Mouse (Mus musculus) midbrain, embryonic 14.5 days (tissue): ENCODE measurements around the gene Rsph1. TPM values are rescaled to one million over a fixed set of nuclear protein-coding genes. Genes with fewer than 3 reads are reported as not detected.

ENCODE experiments used
- ATAC-seq: fragments of 200-750 bp; cut with Nextera tagmentation; 2 replicates; pipeline ENCODE4 v1.8.0; 2017; ENCODE audit warnings: moderate number of reproducible peaks, moderate library complexity; ENCODE audit not compliant: low FRiP score, low TSS enrichment
- DNase-seq: peaks from one replicate; pipeline ENCODE4 v3.0.0-alpha.2; 2015
- H3K27ac ChIP-seq: fragments of 300-500 bp; sonication (generic); replicated peaks from 2 replicates; pipeline ENCODE4 v1.5.1; 2014; ENCODE audit warnings: mild to moderate bottlenecking, low read depth, low read length, moderate library complexity
- H3K27me3 ChIP-seq: fragments of 300-500 bp; sonication (generic); 2 replicates; pipeline ENCODE4 v1.6.1; 2014; ENCODE audit warnings: low read length, control low read depth, mixed read lengths; ENCODE audit not compliant: control insufficient read depth, insufficient read depth
- H3K36me3 ChIP-seq: fragments of 300-500 bp; sonication (generic); 2 replicates; pipeline ENCODE4 v1.6.1; 2014; ENCODE audit warnings: low read length, control low read depth; ENCODE audit not compliant: control insufficient read depth, insufficient read depth
- H3K4me1 ChIP-seq: fragments of 300-500 bp; sonication (generic); 2 replicates; pipeline ENCODE4 v1.6.1; 2014; ENCODE audit warnings: mild to moderate bottlenecking, antibody characterized with exemption, low read length, control low read depth; ENCODE audit not compliant: control insufficient read depth, insufficient read depth
- H3K4me2 ChIP-seq: fragments of 300-500 bp; sonication (generic); 2 replicates; pipeline ENCODE4 v1.6.1; 2014; ENCODE audit warnings: mild to moderate bottlenecking, low read length, moderate library complexity
- H3K4me3 ChIP-seq: fragments of 300-500 bp; sonication (generic); replicated peaks from 2 replicates; pipeline ENCODE4 v1.5.1; 2014; ENCODE audit warnings: low read depth, low read length
- H3K9ac ChIP-seq: fragments of 300-500 bp; sonication (generic); replicated peaks from 2 replicates; pipeline ENCODE4 v1.6.1; 2014; ENCODE audit warnings: mild to moderate bottlenecking, low read length, moderate library complexity
- H3K9me3 ChIP-seq: fragments of 300-500 bp; sonication (generic); 2 replicates; pipeline ENCODE4 v1.6.1; 2016; ENCODE audit warnings: low read length, control low read depth, mixed read lengths; ENCODE audit not compliant: control insufficient read depth
- WGBS: fragments of 180-500 bp; shearing (Covaris S2); extraction: QIAGEN DNeasy Blood & Tissue Kit; methylation state at CpG from one replicate; pipeline ENCODE4 v1.1.7; 2014; 5-methylcytosine and 5-hydroxymethylcytosine counted together
- polyA plus RNA-seq: library from polyadenylated mRNA; unstranded; fragments of >200 nt; fragmentation: Nextera tagmentation; extraction: Ambion mirVana; gene quantifications from 2 replicates; pipeline ENCODE4 v1.2.1, GENCODE M21; 2014

Gene Rsph1
- polyA plus RNA-seq, 1 experiment from 2014 or later = 1.5 TPM

- Histone ChIP-seq H3K36me3 (no peaks in the 10 kb centered on the region), H3K9ac (no peak overlapping the region), H3K4me1 (peaks cover 2% of the 10 kb centered on the region; the same call in 1 of the 2 replicates), H3K4me2 (no peak overlapping the region), H3K4me3 (no peak overlapping the region), H3K27ac (no peak overlapping the region), H3K27me3 (no peaks in the 10 kb centered on the region), H3K9me3 (no peaks in the 10 kb centered on the region)
- 91% methylated on average over 7 of the region's 7 CpGs for WGBS
- ATAC-seq (no peak), DNase-seq (no peak)
These were observed 50.3 kb downstream of the Rsph1 start for GRCm38 (mm10) chr17:31226931-31227330.

DNA sequence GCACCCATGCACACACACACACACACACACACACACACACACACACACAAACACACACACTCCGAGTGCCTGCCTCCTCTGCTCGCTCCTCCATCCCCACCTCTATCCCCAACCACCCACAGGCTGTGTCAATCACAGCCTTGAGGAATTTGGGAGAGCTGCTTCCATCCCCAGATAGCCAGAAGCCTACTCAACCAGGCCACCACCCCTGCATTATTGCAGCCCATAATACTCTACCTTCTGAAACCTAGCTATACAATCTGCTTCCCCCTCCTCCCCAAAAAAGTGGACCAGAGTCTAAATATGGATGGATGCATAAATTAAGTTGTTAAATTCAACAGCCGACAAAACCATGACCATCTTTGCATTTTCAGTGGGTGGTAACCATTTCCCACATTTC, 50.8 kb downstream of the Rsph1 start:
- WGBS = 69% methylated on average over 3 of the region's 3 CpGs
- DNase-seq = no peak
- H3K27me3 ChIP-seq = no peaks in the 10 kb centered on the region

DNA sequence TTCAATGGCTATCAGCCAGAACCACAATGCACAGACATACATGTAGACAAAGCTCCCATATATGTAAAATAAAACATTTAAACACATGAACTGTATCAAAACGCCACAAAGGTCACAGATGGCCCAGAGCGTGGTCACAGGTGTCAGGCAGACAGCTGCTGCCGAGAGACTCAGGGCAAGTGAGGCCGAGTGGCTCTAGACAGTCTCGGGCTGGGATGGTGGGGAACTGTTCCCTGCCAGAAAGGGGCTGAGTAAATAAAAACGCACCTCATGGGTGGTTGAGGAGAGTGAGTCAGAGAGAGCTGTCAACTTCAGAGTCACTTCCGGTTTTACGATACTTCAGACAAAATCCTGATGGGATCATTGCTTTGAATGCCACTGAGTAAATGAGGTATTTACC, 52.6 kb downstream of the Rsph1 start:
- DNase-seq (no peak), ATAC-seq (no peak)
- H3K9ac ChIP-seq = no peak overlapping the region
- no peaks in the 10 kb centered on the region for H3K4me1 ChIP-seq
- no peak overlapping the region for H3K27ac ChIP-seq
- WGBS = 87% methylated on average over 8 of the region's 8 CpGs
- H3K36me3 ChIP-seq = no peaks in the 10 kb centered on the region
- H3K9me3 ChIP-seq = no peaks in the 10 kb centered on the region
- H3K4me2 ChIP-seq = no peak overlapping the region
- no peaks in the 10 kb centered on the region for H3K27me3 ChIP-seq
- no peak overlapping the region for H3K4me3 ChIP-seq

More for the DNA sequence above, 50.8 kb downstream of the Rsph1 start:
- Histone ChIP-seq H3K4me3 (no peak overlapping the region), H3K9me3 (no peaks in the 10 kb centered on the region), H3K36me3 (no peaks in the 10 kb centered on the region), H3K9ac (no peak overlapping the region), H3K27ac (no peak overlapping the region), H3K4me1 (no peaks in the 10 kb centered on the region), H3K4me2 (no peak overlapping the region)
- no peak for ATAC-seq

DNA sequence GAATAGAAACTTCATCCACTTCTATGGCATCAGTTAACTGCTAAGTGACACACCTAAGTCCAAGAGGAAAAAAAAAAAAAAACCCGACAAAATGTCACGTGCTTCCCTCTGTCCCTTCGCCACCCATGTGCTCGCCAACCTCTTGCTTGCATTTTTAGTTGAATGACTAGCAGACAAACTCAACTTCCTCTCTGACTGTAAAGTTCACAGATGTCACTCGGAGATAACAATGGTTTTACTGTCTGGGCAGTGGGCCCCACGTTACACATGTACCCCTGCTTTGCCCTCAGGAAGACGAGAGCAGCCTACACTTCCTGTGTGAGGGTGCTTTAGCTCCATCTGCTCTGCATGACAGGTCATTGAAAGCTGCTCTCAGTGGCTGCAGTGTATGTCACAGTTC, 53.3 kb downstream of the Rsph1 start:
- Histone ChIP-seq H3K4me1 (no peaks in the 10 kb centered on the region), H3K4me2 (no peak overlapping the region), H3K9me3 (no peaks in the 10 kb centered on the region), H3K36me3 (no peaks in the 10 kb centered on the region), H3K27ac (no peak overlapping the region), H3K4me3 (no peak overlapping the region), H3K9ac (no peak overlapping the region), H3K27me3 (no peaks in the 10 kb centered on the region)
- 82% methylated on average over 7 of the region's 7 CpGs for WGBS
- no peak for DNase-seq
- no peak for ATAC-seq

GRCm38 (mm10) chr17:31222810-31223310, 54.3 kb downstream of the Rsph1 start:
- WGBS = 89% methylated on average over 4 of the region's 4 CpGs
- ATAC-seq = no peak
- no peak overlapping the region for H3K4me2 ChIP-seq
- H3K36me3 ChIP-seq = no peaks in the 10 kb centered on the region
- H3K27me3 ChIP-seq = no peaks in the 10 kb centered on the region
- H3K9ac ChIP-seq = no peak overlapping the region
- no peaks in the 10 kb centered on the region for H3K9me3 ChIP-seq
- H3K27ac ChIP-seq = no peak overlapping the region
- no peak for DNase-seq
- no peaks in the 10 kb centered on the region for H3K4me1 ChIP-seq
- H3K4me3 ChIP-seq = no peak overlapping the region

DNA sequence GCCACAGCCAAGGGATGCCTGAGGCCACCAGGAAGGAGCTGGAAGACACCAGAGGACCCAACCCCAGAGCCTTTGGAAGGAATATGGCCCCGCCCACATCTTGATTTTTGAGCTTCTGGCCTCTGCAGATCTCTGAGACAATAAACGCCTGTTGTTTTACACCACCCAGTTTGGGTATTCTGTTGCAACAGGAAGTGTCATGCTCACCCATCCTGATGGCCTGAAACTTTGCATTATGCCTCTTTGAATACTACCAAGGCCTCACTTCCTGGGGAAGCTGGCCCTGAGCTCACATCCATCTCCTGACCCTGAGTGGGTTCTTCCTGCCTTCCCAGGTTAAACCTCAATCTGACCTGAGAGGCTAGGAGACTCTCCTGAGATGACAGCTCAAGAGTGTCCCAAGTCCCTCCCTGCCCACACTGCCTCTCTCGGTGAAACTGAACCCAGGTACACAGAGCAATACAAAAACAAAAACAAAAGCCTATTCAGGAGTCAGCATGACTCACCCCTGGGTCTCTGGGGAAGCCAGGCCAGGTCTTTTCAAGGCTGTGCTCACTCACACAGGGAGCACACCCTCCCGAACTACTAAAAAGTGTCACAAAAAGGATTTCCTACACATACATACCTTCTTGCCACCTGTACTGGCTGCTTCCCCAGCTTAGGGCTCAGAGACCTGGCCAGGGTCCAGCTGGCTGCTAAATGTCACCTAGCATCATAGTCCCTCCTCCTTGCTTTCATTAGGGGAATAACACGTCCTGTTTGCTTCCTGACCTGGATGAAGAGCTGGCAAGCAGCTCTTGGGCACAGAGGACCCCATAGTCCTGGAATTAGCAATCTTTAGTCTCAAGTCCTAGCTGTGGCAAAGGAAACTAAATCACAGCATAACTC, 60.9 kb downstream of the Rsph1 start:
- no peaks in the 10 kb centered on the region for H3K9me3 ChIP-seq
- H3K4me2 ChIP-seq = no peak overlapping the region
- H3K4me1 ChIP-seq = no peaks in the 10 kb centered on the region
- H3K4me3 ChIP-seq = no peak overlapping the region
- no peak overlapping the region for H3K27ac ChIP-seq
- H3K36me3 ChIP-seq = no peaks in the 10 kb centered on the region
- no peaks in the 10 kb centered on the region for H3K27me3 ChIP-seq
- 54% methylated on average over 5 of the region's 5 CpGs for WGBS
- DNase-seq = no peak
- no peak overlapping the region for H3K9ac ChIP-seq
- no peak for ATAC-seq

DNA sequence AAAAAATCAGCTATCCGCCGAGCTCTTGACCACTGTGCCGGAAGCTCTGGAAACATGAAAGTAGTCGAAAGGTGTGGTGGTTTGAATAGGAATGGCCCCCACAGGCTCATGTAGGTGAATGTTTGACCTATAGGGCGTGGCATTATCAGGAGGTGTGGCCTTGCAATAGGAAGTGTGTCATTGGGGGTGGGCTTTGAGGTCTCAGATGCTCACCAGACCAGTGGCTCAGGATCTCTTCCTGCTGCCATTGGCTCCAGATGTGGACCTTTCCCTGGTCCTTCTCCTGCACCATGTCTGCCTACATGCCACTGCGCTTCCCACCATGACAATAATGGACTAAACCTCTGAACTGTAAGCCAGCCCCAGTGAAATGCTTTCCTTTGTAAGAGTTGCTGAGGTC, 65.3 kb downstream of the Rsph1 start:
- ATAC-seq = no peak
- H3K4me1 ChIP-seq = no peaks in the 10 kb centered on the region
- no peak overlapping the region for H3K4me2 ChIP-seq
- WGBS = 91% methylated on average over 6 of the region's 6 CpGs
- H3K27ac ChIP-seq = no peak overlapping the region
- no peaks in the 10 kb centered on the region for H3K27me3 ChIP-seq
- H3K4me3 ChIP-seq = no peak overlapping the region
- H3K9me3 ChIP-seq = no peaks in the 10 kb centered on the region
- no peak for DNase-seq
- no peaks in the 10 kb centered on the region for H3K36me3 ChIP-seq
- no peak overlapping the region for H3K9ac ChIP-seq

GRCm38 (mm10) chr17:31210299-31210698, 66.9 kb downstream of the Rsph1 start:
- H3K9ac ChIP-seq = no peak overlapping the region
- H3K36me3 ChIP-seq = no peaks in the 10 kb centered on the region
- H3K9me3 ChIP-seq = no peaks in the 10 kb centered on the region
- H3K4me3 ChIP-seq = no peak overlapping the region
- no peak for ATAC-seq
- H3K27ac ChIP-seq = no peak overlapping the region
- DNase-seq = no peak
- no peak overlapping the region for H3K4me2 ChIP-seq
- no peaks in the 10 kb centered on the region for H3K4me1 ChIP-seq
- no peaks in the 10 kb centered on the region for H3K27me3 ChIP-seq
- WGBS = 94% methylated on average over 7 of the region's 7 CpGs

DNA sequence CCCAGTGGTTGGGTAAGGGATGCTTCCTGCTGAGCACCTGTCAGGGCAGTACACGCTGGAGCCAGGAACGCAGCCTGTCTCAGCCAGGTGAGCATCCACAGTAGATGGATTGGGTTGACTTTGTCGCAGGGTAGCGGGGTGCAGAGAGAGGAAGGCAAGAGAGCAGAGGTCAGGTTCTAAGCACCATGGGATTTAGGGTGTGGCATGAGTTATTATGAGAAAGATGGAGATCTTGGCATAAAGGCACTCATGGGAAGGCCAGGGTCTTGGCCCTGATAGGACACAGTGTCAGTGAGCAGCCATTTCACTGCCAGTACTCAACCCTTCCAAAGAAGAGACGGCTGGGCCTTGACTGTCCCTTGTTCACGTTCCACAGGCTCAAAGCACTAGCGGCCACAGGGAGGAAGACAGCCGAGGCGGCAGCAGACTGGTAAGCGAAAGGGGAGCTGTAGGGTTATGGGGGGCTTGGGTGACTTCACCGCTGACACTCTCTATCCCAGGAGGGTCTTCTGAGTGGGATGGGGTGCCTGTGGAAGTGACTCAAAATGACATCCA, 67.7 kb downstream of the Rsph1 start:
- Histone ChIP-seq H3K27ac (no peak overlapping the region), H3K9me3 (no peaks in the 10 kb centered on the region), H3K36me3 (no peaks in the 10 kb centered on the region), H3K4me2 (no peak overlapping the region), H3K4me1 (no peaks in the 10 kb centered on the region), H3K4me3 (no peak overlapping the region), H3K27me3 (no peaks in the 10 kb centered on the region), H3K9ac (no peak overlapping the region)
- no peak for ATAC-seq
- WGBS = 88% methylated on average over 11 of the region's 11 CpGs
- no peak for DNase-seq
